Mouse (Mus musculus) limb, embryonic 12.5 days (tissue): ENCODE data around the gene Txnl4b. TPM values are rescaled to one million over a fixed set of nuclear protein-coding genes. Genes with fewer than 3 reads are reported as not detected.

Experiments
- ATAC-seq: fragments of 200-750 bp; cut with Nextera tagmentation; 2 replicates; pipeline ENCODE4 v1.8.0; 2017; ENCODE audit warnings: low read depth, moderate TSS enrichment; ENCODE audit not compliant: insufficient number of reproducible peaks, insufficient read depth, low FRiP score, low TSS enrichment
- H3K27ac ChIP-seq: fragments of 300-500 bp; sonication (generic); 2 replicates; pipeline ENCODE4 v1.5.1; 2016; ENCODE audit warnings: mild to moderate bottlenecking, moderate library complexity
- H3K27me3 ChIP-seq: fragments of 300-500 bp; sonication (generic); 2 replicates; pipeline ENCODE4 v1.6.1; 2016; ENCODE audit warnings: mild to moderate bottlenecking, moderate library complexity
- H3K36me3 ChIP-seq: fragments of 300-500 bp; sonication (generic); 2 replicates; pipeline ENCODE4 v1.6.1; 2016; ENCODE audit warnings: mild to moderate bottlenecking, moderate library complexity
- H3K4me1 ChIP-seq: fragments of 300-500 bp; sonication (generic); replicated peaks from 2 replicates; pipeline ENCODE4 v1.6.1; 2016
- H3K4me2 ChIP-seq: fragments of 300-500 bp; sonication (generic); 2 replicates; pipeline ENCODE4 v1.6.1; 2016; ENCODE audit warnings: mild to moderate bottlenecking, moderate library complexity
- H3K4me3 ChIP-seq: fragments of 300-500 bp; sonication (generic); replicated peaks from 2 replicates; pipeline ENCODE4 v1.5.1; 2016; ENCODE audit warnings: mild to moderate bottlenecking
- H3K9ac ChIP-seq: fragments of 300-500 bp; sonication (generic); replicated peaks from 2 replicates; pipeline ENCODE4 v1.6.1; 2016; ENCODE audit warnings: mild to moderate bottlenecking, moderate library complexity
- H3K9me3 ChIP-seq: fragments of 300-500 bp; sonication (generic); 2 replicates; pipeline ENCODE4 v1.6.1; 2016; ENCODE audit warnings: mild to moderate bottlenecking, moderate library complexity
- WGBS: fragments of 180-500 bp; shearing (Covaris S2); methylation state at CpG from one replicate; pipeline ENCODE4 v1.1.7; 2016; 5-methylcytosine and 5-hydroxymethylcytosine counted together
- polyA plus RNA-seq: library from polyadenylated mRNA; unstranded; fragments of >200 nt; fragmentation: Nextera tagmentation; extraction: Ambion mirVana; gene quantifications from 2 replicates; pipeline ENCODE4 v1.2.1, GENCODE M21; 2016

The Txnl4b gene
- polyA plus RNA-seq, 1 experiment from 2014 or later = 22.7 TPM

DNA sequence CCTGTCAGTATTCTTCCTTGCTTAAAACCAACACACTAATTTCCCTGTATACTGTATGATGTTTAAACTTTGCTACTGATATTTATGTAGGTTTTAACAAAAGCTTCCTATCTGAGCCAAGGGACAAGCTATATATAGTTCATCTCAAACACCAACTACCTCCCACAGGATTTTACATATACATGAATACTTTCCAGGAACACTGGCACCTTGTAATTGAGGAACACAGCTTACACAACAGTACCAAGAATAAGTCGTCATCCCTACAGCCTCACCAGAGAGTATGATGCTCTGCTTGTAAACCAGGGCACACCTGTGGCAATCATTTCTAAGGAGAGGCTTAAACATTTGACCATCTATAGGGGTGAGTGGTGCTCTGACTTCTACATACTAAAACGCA lies 41.0 kb downstream of the Txnl4b start:
- Histone ChIP-seq H3K27ac (no peak overlapping the region), H3K9ac (no peak overlapping the region), H3K9me3 (no peaks in the 10 kb centered on the region), H3K27me3 (0 out of 2 replicates have a peak, but pooled peaks cover 4% of the 10 kb centered on the region), H3K4me3 (no peak overlapping the region), H3K4me1 (peaks cover 10% of the 10 kb centered on the region), H3K4me2 (0 out of 2 replicates have a peak overlapping the region, but pooled peaks have one; percentile 78), H3K36me3 (peaks cover 39% of the 10 kb centered on the region)
- WGBS = 86% methylated on average over 2 of the region's 2 CpGs
- no peak for ATAC-seq

DNA sequence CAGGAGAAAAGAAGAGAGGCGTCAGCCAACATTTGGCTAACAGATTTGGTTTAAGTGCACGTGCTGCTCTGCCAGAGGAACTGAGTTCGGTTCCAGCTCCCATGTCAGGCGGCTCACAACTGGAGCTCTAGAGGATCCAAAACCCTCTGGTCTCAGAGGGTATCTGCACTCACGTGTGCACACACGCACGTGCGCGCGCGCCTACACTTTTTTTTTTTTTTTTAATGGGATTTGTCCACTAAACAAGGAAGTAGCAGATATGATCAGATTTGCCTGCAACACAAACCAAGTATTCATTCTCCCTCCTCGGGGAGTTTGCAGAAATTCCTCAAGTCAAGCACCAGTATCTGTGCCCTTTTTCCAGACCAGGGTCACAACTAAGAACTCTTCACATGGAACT lies 42.0 kb downstream of the Txnl4b start:
- Histone ChIP-seq H3K36me3 (peaks cover 31% of the 10 kb centered on the region), H3K4me1 (peaks cover 10% of the 10 kb centered on the region), H3K4me3 (peak overlapping the region; percentile 61), H3K27me3 (0 out of 2 replicates have a peak, but pooled peaks cover 4% of the 10 kb centered on the region), H3K9ac (peak overlapping the region; percentile 70), H3K4me2 (peak overlapping the region; percentile 78), H3K9me3 (no peaks in the 10 kb centered on the region), H3K27ac (no peak overlapping the region)
- no peak for ATAC-seq
- WGBS = 19% methylated on average over 12 of the region's 12 CpGs

DNA sequence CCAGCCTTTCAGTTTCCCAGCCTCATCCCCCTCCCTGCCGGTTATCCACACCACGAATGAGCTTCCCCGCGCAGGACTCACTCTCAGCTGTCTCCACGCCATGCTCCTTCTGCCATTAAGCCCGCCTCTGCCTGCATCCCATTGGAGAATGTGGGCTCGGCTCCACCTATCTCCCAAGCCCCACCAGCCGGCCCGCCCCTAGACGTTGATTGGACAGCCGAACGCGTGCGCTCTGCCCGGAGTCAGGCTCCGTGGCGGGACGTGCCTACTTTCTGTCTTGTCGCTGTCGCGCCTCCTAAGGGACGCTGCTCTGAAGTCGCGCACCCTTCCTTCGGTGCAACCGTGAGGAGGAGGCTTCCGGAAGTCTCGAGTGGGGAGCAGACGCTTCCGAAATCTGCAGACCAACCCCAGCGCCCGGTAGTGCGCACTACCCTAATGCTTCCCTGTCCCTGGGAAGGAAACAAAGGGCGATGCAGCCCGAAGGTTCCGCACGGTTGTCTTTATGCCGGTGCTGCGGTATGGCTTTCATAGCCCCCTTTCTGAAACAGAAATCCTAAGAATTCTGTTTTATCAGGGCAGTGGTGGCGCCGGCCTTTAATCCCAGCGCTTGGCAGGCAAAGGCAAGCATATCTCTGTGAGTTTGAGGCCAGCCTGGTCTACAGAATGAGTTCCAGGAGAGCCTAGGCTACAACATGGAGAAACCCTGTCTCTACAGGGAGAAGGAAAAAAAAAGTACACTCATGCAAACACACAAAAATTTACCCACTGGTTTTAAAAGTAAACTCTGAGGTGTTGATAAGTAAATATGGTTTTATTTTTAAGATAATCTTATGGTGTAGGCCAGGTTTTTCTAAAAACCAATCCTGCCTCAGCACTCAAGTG lies 42.8 kb downstream of the Txnl4b start, which contains the start of gene Dhodh:
Gene Dhodh, minus strand, starts transcription at position 403 of the 882 bp plus-strand sequence.
- Histone ChIP-seq H3K27me3 (peaks cover 4% of the 10 kb centered on the region; the same call in 1 of the 2 replicates), H3K9ac (peak within 1 kb of the TSS; percentile 70), H3K9me3 (no peaks in the 10 kb centered on the region), H3K36me3 (peaks cover 22% of the 10 kb centered on the region), H3K27ac (peak within 1 kb of the TSS; percentile 96), H3K4me3 (peak within 1 kb of the TSS; percentile 61), H3K4me1 (peaks cover 10% of the 10 kb centered on the region), H3K4me2 (peak within 1 kb of the TSS; percentile 78)
- under 1% methylated on average over 42 of the region's 42 CpGs for WGBS
- ATAC-seq = peak; percentile 98

DNA sequence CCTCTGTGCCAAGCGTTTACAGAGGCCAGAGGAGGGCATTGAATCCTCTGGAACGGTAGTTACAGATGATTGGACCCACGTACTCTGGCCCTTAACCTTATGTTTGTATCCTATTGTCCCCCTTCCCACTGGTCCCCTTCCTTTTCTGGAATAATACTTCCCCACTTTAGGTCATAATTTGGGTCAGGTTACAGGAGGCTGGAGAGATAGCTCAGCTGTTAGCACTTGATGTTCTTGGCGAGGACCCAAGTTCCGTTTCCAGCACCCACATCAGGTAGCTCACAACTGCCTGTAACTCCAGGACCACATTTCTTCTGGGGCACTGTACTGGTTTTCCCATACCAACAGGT lies 43.4 kb downstream of the Txnl4b start:
- peaks cover 4% of the 10 kb centered on the region; the same call in 1 of the 2 replicates for H3K27me3 ChIP-seq
- peaks cover 10% of the 10 kb centered on the region for H3K4me1 ChIP-seq
- no peaks in the 10 kb centered on the region for H3K9me3 ChIP-seq
- peak overlapping the region; percentile 78 for H3K4me2 ChIP-seq
- WGBS = 15% methylated on average over 5 of the region's 5 CpGs
- H3K36me3 ChIP-seq = peaks cover 16% of the 10 kb centered on the region
- ATAC-seq = no peak
- H3K4me3 ChIP-seq = peak overlapping the region; percentile 61
- H3K9ac ChIP-seq = peak overlapping the region; percentile 70; the same call in 1 of the 2 replicates
- peak overlapping the region; percentile 96 for H3K27ac ChIP-seq

DNA sequence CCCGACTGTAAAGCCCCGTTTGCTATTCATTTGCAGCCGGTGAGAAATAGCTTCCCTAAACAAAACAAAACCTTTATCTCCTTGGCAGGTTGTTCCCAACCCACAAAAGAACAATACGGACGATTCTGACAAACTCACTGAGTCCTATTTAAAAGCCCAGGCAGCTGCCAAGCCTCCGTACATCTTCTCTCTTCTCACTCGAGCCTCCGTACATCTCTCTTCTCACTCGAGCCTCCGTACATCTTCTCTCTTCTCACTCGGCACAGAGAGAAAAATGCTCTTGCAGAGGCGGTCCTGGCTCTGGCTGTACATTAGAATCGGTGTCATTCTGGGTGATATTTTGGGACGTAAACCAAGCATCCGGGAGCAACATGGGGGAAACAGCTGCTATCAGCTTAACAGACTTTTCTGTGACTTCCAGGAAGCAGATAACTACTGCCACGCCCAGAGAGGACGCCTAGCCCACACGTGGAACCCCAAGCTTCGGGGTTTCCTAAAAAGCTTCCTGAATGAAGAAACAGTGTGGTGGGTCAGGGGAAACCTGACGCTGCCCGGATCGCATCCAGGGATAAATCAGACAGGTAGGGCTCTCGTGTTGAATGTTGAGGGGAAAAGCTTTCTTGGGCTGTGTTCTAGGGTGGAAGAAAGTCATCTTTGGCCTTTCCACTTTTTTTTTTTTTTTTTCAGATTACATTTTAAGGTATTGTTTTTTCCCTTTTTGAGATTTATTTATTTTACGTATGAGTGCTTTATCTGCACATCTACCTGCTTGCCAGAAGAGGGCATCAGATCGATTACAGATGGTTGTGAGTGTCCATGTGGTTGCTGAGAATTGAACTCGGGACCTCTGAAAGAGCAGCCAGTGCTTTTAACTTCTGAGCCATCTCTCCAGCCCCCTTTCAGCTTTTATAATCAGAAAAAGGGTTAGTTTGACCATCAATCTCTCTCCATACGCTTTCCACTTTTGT lies 48.8 kb downstream of the Txnl4b start, which contains the start of gene Pkd1l3:
Gene Pkd1l3, plus strand, starts transcription at position 275 of the 968 bp plus-strand sequence.
- no peak within 1 kb of the TSS for H3K27ac ChIP-seq
- H3K4me3 ChIP-seq = no peak within 1 kb of the TSS
- ATAC-seq = no peak
- peaks cover 4% of the 10 kb centered on the region; the same call in 1 of the 2 replicates for H3K27me3 ChIP-seq
- no peaks in the 10 kb centered on the region for H3K4me1 ChIP-seq
- H3K36me3 ChIP-seq = no peaks in the 10 kb centered on the region
- no peak within 1 kb of the TSS for H3K9ac ChIP-seq
- WGBS = 64% methylated on average over 27 of the region's 27 CpGs
- H3K9me3 ChIP-seq = peaks cover 2% of the 10 kb centered on the region; the same call in 1 of the 2 replicates
- no peak within 1 kb of the TSS for H3K4me2 ChIP-seq

DNA sequence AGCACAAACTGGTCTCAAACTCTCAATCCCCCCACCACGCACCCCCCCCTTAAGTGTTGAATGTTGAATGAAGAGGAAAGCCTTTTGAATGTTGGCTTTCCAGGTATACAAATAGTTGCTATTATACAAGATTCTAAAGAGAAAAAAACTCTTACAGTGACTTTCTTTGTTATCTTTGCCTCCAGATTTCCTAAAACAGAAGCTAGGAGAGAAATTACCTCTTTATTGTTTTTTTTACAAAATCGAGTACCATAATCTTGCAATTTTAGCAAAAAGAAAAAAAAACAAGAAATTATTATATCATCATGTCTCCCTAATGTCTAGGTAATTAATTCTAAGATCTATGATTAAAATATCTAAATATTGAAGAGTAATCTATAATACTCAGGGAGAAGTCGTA lies 49.9 kb downstream of the Txnl4b start:
- H3K27me3 ChIP-seq = peaks cover 4% of the 10 kb centered on the region; the same call in 1 of the 2 replicates
- H3K36me3 ChIP-seq = no peaks in the 10 kb centered on the region
- no peak overlapping the region for H3K27ac ChIP-seq
- no peaks in the 10 kb centered on the region for H3K4me1 ChIP-seq
- H3K9ac ChIP-seq = no peak overlapping the region
- 88% methylated on average over 3 of the region's 3 CpGs for WGBS
- no peak for ATAC-seq
- H3K9me3 ChIP-seq = peaks cover 5% of the 10 kb centered on the region; the same call in 1 of the 2 replicates
- H3K4me3 ChIP-seq = no peak overlapping the region
- H3K4me2 ChIP-seq = no peak overlapping the region

Other genes with a start within 250 kb of the Txnl4b start
- 0.14 and 0.15 TPM in 2 replicates for gene Pmfbp1, start 71.9 kb upstream of the Txnl4b start, polyA plus RNA-seq
- 35.9 and 37.3 TPM in 2 replicates for gene Dhx38, start within 50 bp of the Txnl4b start, polyA plus RNA-seq
- gene Hp, start 13.3 kb downstream of the Txnl4b start, polyA plus RNA-seq = 0.70 and 1.6 TPM in 2 replicates
- gene Dhodh, start 42.8 kb downstream of the Txnl4b start, polyA plus RNA-seq = 54.9 and 56.0 TPM in 2 replicates
- gene Pkd1l3, start 48.6 kb downstream of the Txnl4b start, polyA plus RNA-seq = 0.04 and 0.14 TPM in 2 replicates
- 162 and 164 TPM in 2 replicates for gene Ist1, start 127.4 kb downstream of the Txnl4b start, polyA plus RNA-seq
- 53.8 and 54.2 TPM in 2 replicates for gene Zfp821, start 139.7 kb downstream of the Txnl4b start, polyA plus RNA-seq
- gene Atxn1l, start 171.8 kb downstream of the Txnl4b start, polyA plus RNA-seq = 9.2 and 10.0 TPM in 2 replicates
- 51.6 and 56.1 TPM in 2 replicates for gene Ap1g1, start 212.7 kb downstream of the Txnl4b start, polyA plus RNA-seq